Mouse (Mus musculus) limb, embryonic 14.5 days (tissue): ENCODE data around the gene Ccdc84. TPM values are rescaled to one million over a fixed set of nuclear protein-coding genes. Genes with fewer than 3 reads are reported as not detected.
"Not testable (repeated sequence)": the region's sequence is repeated elsewhere in the genome, so short reads cannot be mapped to it uniquely, and the experiment has no call there.

Source experiments
- ATAC-seq: fragments of 200-750 bp; cut with Nextera tagmentation; 2 replicates; pipeline ENCODE4 v1.8.0; 2017; ENCODE audit warnings: low read depth, moderate number of reproducible peaks, moderate TSS enrichment; ENCODE audit not compliant: low FRiP score
- DNase-seq: peaks from one replicate; pipeline ENCODE4 v3.0.0-alpha.2; 2015; ENCODE audit warnings: low spot score
- H3K27ac ChIP-seq: fragments of 300-500 bp; sonication (generic); replicated peaks from 2 replicates; pipeline ENCODE4 v1.5.1; 2014; ENCODE audit warnings: low read depth, mild to moderate bottlenecking, low read length, moderate library complexity, mixed read lengths
- H3K27me3 ChIP-seq: fragments of 300-500 bp; sonication (generic); 2 replicates; pipeline ENCODE4 v1.6.1; 2014; ENCODE audit warnings: low read length, mixed read lengths; ENCODE audit not compliant: control insufficient read depth, insufficient read depth
- H3K36me3 ChIP-seq: fragments of 300-500 bp; sonication (generic); 2 replicates; pipeline ENCODE4 v1.6.1; 2014; ENCODE audit warnings: mild to moderate bottlenecking, low read length, moderate library complexity, mixed read lengths; ENCODE audit not compliant: control insufficient read depth, insufficient read depth
- H3K4me1 ChIP-seq: fragments of 300-500 bp; sonication (generic); 2 replicates; pipeline ENCODE4 v1.6.1; 2014; ENCODE audit warnings: antibody characterized with exemption, low read length, mixed read lengths; ENCODE audit not compliant: control insufficient read depth, insufficient read depth
- H3K4me2 ChIP-seq: fragments of 300-500 bp; sonication (generic); replicated peaks from 2 replicates; pipeline ENCODE4 v1.6.1; 2014; ENCODE audit warnings: low read depth, mild to moderate bottlenecking, low read length, moderate library complexity; ENCODE audit not compliant: severe bottlenecking
- H3K4me3 ChIP-seq: fragments of 300-500 bp; sonication (generic); replicated peaks from 2 replicates; pipeline ENCODE4 v1.5.1; 2014; ENCODE audit warnings: low read length
- H3K9ac ChIP-seq: fragments of 300-500 bp; sonication (generic); 2 replicates; pipeline ENCODE4 v1.6.1; 2014; ENCODE audit warnings: mild to moderate bottlenecking, low read depth, low read length, moderate library complexity; ENCODE audit not compliant: severe bottlenecking
- H3K9me3 ChIP-seq: fragments of 300-500 bp; sonication (generic); 2 replicates; pipeline ENCODE4 v1.6.1; 2016; ENCODE audit warnings: low read length; ENCODE audit not compliant: control insufficient read depth
- POLR2A ChIP-seq: fragments of 200-500 bp; IDR thresholded peaks from 2 replicates; pipeline ENCODE4 v1.8.0; 2012; ENCODE audit warnings: inconsistent platforms, mild to moderate bottlenecking, moderate library complexity, borderline replicate concordance; ENCODE audit not compliant: insufficient read depth, insufficient read length; ENCODE audit errors: extremely low read depth
- WGBS: fragments of 180-500 bp; shearing (Covaris S2); extraction: QIAGEN DNeasy Blood & Tissue Kit; methylation state at CpG from one replicate; pipeline ENCODE4 v1.1.7; 2014; 5-methylcytosine and 5-hydroxymethylcytosine counted together
- polyA plus RNA-seq, 2 experiments: library from polyadenylated mRNA; depleted of rRNA in 1 of 2; stranded (reverse) in 1 of 2; unstranded in 1 of 2; fragments of >200 nt; fragmentation: Nextera tagmentation in 1 of 2; extraction: Ambion mirVana in 1 of 2; gene quantifications; 2 replicates each; pipeline versions ENCODE4 v1.2.1 to v1.2.3; 2012 to 2014

Gene Ccdc84
- polyA plus RNA-seq, 2 experiments, result 25.4 to 54.3 TPM

DNA sequence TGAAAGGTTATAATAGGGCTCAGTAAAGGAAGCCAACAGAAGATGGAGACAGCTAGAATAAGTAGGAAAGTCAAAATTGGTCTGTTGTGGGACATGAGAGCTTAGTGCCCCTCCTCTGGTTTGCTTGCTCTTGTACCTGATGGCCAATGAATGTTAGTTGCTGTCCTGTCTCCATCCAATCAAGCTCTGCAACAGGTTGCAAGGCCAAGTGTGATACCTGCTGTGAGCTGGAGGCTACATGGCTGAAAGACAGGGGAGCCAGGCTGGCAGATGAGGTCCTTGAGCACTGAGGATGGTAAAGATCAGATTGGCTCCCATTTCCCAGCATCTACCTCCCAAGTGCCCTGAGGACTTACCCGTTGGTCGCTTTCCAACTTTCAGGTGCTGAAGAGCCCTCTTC lies 5.6 kb downstream of the Ccdc84 start:
- Histone ChIP-seq H3K27me3 (no peaks in the 10 kb centered on the region), H3K4me2 (no peak overlapping the region), H3K9me3 (no peaks in the 10 kb centered on the region), H3K4me3 (no peak overlapping the region), H3K27ac (no peak overlapping the region), H3K36me3 (peaks cover 63% of the 10 kb centered on the region), H3K9ac (no peak overlapping the region), H3K4me1 (peaks cover 8% of the 10 kb centered on the region)
- no peak for DNase-seq
- WGBS, result 62% methylated on average over 2 of the region's 2 CpGs
- no peak for ATAC-seq
- TF ChIP-seq POLR2A, result no peak

DNA sequence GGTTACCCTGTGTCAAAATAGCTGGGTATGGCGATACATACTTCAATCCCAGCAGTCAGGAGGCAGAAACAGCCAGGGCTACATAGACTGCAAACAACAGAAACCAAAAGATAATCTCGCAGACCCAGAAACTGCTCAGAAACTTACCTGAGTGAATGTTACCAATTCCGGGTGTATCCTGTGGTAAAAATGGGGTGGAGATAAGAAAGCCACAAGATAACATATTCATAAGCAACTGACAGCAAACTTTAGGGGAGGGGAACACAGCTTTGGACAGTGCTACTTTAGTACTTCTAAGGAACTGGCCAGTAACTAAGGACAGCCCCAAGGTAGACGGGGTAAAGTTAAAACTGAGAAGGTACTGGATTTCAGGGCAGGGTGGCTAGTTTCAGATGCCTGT lies 6.1 kb downstream of the Ccdc84 start:
- H3K36me3 ChIP-seq, result peaks cover 63% of the 10 kb centered on the region
- no peak for ATAC-seq
- 88% methylated on average over 4 of the region's 4 CpGs for WGBS

DNA sequence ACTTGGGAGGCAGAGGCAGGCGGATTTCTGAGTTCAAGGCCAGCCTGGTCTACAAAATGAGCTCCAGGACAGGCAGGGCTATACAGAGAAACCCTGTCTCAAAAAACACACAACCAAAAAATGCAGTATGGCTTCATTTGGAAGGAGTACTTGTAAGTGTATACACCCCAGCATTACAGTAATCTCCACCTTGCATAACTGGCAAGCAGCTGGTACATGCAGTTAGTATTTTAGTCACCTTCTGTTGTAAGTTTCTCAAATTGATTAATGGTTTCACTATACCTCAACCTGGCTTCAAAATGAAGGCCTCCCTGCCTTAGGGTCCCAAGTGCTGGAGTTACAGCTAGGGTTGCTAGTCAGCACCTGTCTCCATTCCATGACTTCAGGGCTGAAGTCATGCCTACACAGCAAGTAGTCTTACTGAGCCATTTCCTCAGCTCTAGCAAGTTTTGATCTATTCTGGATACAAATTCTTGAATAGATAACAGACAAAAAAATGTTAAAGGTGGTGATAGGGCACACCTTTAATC lies 6.7 kb downstream of the Ccdc84 start:
- H3K27me3 ChIP-seq, result no peaks in the 10 kb centered on the region
- WGBS, result 74% methylated on average over 1 of the region's 1 CpGs
- H3K36me3 ChIP-seq, result peaks cover 63% of the 10 kb centered on the region
- H3K4me1 ChIP-seq, result peaks cover 3% of the 10 kb centered on the region; the same call in 1 of the 2 replicates
- no peaks in the 10 kb centered on the region for H3K9me3 ChIP-seq
- H3K9ac ChIP-seq, result no peak overlapping the region
- DNase-seq (no peak), ATAC-seq (no peak)
- no peak overlapping the region for H3K27ac ChIP-seq
- TF ChIP-seq POLR2A, result no peak
- no peak overlapping the region for H3K4me3 ChIP-seq
- H3K4me2 ChIP-seq, result no peak overlapping the region

More for the DNA sequence above, 6.1 kb downstream of the Ccdc84 start:
- H3K4me2 ChIP-seq, result no peak overlapping the region
- DNase-seq, result no peak
- TF ChIP-seq POLR2A, result no peak
- H3K9ac ChIP-seq, result no peak overlapping the region
- no peak overlapping the region for H3K27ac ChIP-seq
- H3K9me3 ChIP-seq, result no peaks in the 10 kb centered on the region
- no peaks in the 10 kb centered on the region for H3K27me3 ChIP-seq
- no peak overlapping the region for H3K4me3 ChIP-seq
- peaks cover 7% of the 10 kb centered on the region for H3K4me1 ChIP-seq

DNA sequence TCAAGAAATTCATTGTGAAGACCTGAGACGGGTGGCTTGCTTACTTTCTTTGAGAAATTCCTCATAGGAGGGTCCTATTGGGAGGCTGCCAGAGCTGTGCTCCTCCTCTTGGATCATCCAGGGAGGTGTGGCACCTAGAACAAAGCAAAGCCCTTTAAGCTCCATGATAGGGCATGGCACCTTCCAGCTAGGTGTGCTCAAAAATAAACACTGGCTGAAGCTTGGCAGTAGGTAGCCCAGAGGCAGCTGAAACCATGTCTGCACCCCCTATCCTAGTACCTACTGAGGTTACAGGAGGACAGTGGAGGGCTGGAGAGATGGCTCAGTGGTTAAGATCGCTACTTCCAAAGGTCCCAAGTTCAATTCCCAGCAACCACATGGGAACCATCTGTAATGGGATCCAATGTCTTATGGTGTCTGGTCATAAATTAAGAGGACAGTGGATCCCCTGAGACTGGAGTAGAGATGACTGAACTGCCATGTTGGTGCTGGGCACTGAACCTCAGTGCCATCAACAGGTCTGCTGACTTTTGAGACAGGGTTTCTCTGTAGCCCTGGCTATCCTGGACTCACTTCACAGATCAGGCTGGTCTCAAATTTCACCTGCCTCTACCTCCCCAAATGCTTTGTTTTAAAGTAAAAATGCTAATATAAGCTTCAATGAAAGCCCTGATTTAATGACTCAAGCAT lies 7.6 kb downstream of the Ccdc84 start:
- H3K9me3 ChIP-seq, result no peaks in the 10 kb centered on the region
- no peak overlapping the region for H3K4me2 ChIP-seq
- no peak overlapping the region for H3K4me3 ChIP-seq
- ATAC-seq (no peak), DNase-seq (no peak)
- TF ChIP-seq POLR2A, result no peak
- H3K9ac ChIP-seq, result no peak overlapping the region
- peaks cover 7% of the 10 kb centered on the region; the same call in 1 of the 2 replicates for H3K4me1 ChIP-seq
- H3K27me3 ChIP-seq, result no peaks in the 10 kb centered on the region
- 92% methylated on average over 2 of the region's 2 CpGs for WGBS
- peaks cover 63% of the 10 kb centered on the region for H3K36me3 ChIP-seq
- H3K27ac ChIP-seq, result no peak overlapping the region

DNA sequence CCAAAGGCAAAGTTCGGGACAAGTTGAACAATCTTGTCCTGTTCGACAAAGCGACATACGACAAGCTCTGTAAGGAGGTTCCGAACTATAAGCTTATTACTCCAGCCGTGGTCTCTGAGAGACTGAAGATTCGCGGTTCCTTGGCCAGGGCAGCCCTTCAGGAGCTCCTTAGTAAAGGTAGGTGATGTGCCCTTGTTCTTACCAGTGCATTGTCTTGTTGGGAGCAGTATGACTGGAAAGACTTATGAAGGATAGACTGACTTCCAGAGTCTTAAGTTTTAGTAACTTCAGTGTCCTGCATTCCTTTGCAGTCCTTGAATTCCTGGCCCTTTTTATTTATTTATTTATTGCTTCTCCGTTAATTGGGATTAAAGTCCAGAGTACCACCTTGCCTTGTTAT lies 9.7 kb downstream of the Ccdc84 start:
- 76% methylated on average over 9 of the region's 9 CpGs for WGBS
- ATAC-seq, result not testable (repeated sequence)
- H3K9ac ChIP-seq, result peak overlapping the region; percentile 82; the same call in 1 of the 2 replicates

More for the DNA sequence above, 9.7 kb downstream of the Ccdc84 start:
- H3K9me3 ChIP-seq, H3K4me1 ChIP-seq, H3K27ac ChIP-seq, DNase-seq, H3K27me3 ChIP-seq: not testable (repeated sequence)
- H3K36me3 ChIP-seq, result peaks cover 65% of the 10 kb centered on the region
- peak overlapping the region; percentile 81 for H3K4me3 ChIP-seq
- H3K4me2 ChIP-seq, result peak overlapping the region; percentile 51
